Mouse (Mus musculus): Measurements from ENCODE around the gene Lce3b. TPM values are rescaled to one million over a fixed set of nuclear protein-coding genes. Genes with fewer than 3 reads are reported as not detected.

Gene Lce3b
- not detected in 2 replicates for polyA plus RNA-seq (2012; rRNA removed)

GRCm38 (mm10) chr3:92932679-92933078, at the start of gene Lce3b:
Gene Lce3b (plus strand): TSS chr3:92932979.

GRCm38 (mm10) chr3:92926130-92926529, 6.6 kb upstream of the Lce3b start, which contains the start of gene Lce3a:
Gene Lce3a (minus strand): TSS chr3:92926230.

GRCm38 (mm10) chr3:92944186-92944585, 11.4 kb downstream of the Lce3b start, which contains the start of gene Lce3c:
Gene Lce3c (plus strand): TSS chr3:92944486.

DNA sequence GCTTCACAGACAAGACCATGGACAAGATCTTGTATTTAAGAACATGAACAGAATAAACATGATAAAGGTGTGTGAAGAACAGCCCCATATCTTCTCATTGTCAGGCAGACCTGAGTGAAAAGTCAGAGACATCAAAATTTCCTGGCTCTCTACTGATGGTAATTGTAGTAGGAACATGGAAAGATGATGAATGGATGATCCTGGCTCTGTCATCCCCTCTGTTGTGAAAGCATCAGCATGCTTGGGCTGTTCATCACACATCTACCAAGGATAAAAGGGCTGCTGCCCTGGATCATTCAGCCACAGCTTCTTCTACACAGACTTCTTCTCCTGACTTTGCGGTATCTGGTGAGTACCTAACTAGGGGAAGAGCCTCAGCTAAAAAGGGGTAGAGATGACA, 24.3 kb downstream of the Lce3b start, which contains the start of gene Lce3d:
Gene Lce3d, plus strand, starts transcription at position 301 of the 400 bp plus-strand sequence.

GRCm38 (mm10) chr3:92966761-92967160, 34.0 kb downstream of the Lce3b start, which contains the start of gene Lce3e:
Gene Lce3e (plus strand): TSS chr3:92967061.

Other genes starting within 250 kb of the Lce3b start
- not detected in 2 replicates for gene Lce1d, start 245.8 kb upstream of the Lce3b start, polyA plus RNA-seq (2012; rRNA removed)
- gene Lce1e, start 223.9 kb upstream of the Lce3b start, polyA plus RNA-seq (2012; rRNA removed), result not detected in 2 replicates
- gene Lce1f, start 212.6 kb upstream of the Lce3b start, polyA plus RNA-seq (2012; rRNA removed), result not detected in 2 replicates
- gene Gm38119, start 193.9 kb upstream of the Lce3b start, polyA plus RNA-seq (2012; rRNA removed), result not detected in 2 replicates
- gene Lce1g, start 180.6 kb upstream of the Lce3b start, polyA plus RNA-seq (2012; rRNA removed), result not detected in 2 replicates
- not detected in 2 replicates for gene Lce1h, start 167.9 kb upstream of the Lce3b start, polyA plus RNA-seq (2012; rRNA removed)
- not detected in 2 replicates for gene Lce1i, start 154.1 kb upstream of the Lce3b start, polyA plus RNA-seq (2012; rRNA removed)
- gene Lce1j, start 142.5 kb upstream of the Lce3b start, polyA plus RNA-seq (2012; rRNA removed), result not detected in 2 replicates
- not detected in 2 replicates for gene Lce1k, start 125.1 kb upstream of the Lce3b start, polyA plus RNA-seq (2012; rRNA removed)
- not detected in 2 replicates for gene Kprp, start 105.7 kb upstream of the Lce3b start, polyA plus RNA-seq (2012; rRNA removed)
- gene Lce1l, start 81.7 kb upstream of the Lce3b start, polyA plus RNA-seq (2012; rRNA removed), result not detected in 2 replicates
- not detected in 2 replicates for gene 2310050C09Rik, start 62.8 kb upstream of the Lce3b start, polyA plus RNA-seq (2012; rRNA removed)
- gene Lce3a, start 6.7 kb upstream of the Lce3b start, polyA plus RNA-seq (2012; rRNA removed), result not detected in 2 replicates
- gene Lce3c, start 11.5 kb downstream of the Lce3b start, polyA plus RNA-seq (2012; rRNA removed), result not detected in 2 replicates
- not detected in 2 replicates for gene Lce3d, start 24.4 kb downstream of the Lce3b start, polyA plus RNA-seq (2012; rRNA removed)
- gene Lce3e, start 34.1 kb downstream of the Lce3b start, polyA plus RNA-seq (2012; rRNA removed), result not detected in 2 replicates
- gene Lce3f, start 59.2 kb downstream of the Lce3b start, polyA plus RNA-seq (2012; rRNA removed), result not detected in 2 replicates
- 0.05 TPM in 1 of 2 replicates, not detected in the other for gene Crct1, start 82.7 kb downstream of the Lce3b start, polyA plus RNA-seq (2012; rRNA removed)
- not detected in 2 replicates for gene Lce1m, start 86.1 kb downstream of the Lce3b start, polyA plus RNA-seq (2012; rRNA removed)
- not detected in 2 replicates for gene Gm4858, start 135.8 kb downstream of the Lce3b start, polyA plus RNA-seq (2012; rRNA removed)
- gene Crnn, start 211.8 kb downstream of the Lce3b start, polyA plus RNA-seq (2012; rRNA removed), result not detected in 2 replicates

All from liver, embryonic 14 days (tissue).